Comparison of ENCODE assay signal across 9 mouse cellular contexts in genomic region chr14:99044096-99044495, GRCm38 (mm10). TPM values are rescaled to one million over a fixed set of nuclear protein-coding genes. Genes with fewer than 3 reads are reported as not detected.
DNase-seq lines count a peak whose midpoint lies in the region; ATAC-seq and TF ChIP-seq lines count a peak whose summit lies in the region.
"Had no signal": no experiment of that assay in that cellular context is flagged by ENCODE, and none has a peak within 500 bp of the region (broad histone marks: within the 10 kb centered on the region; RNA-seq: fewer than 3 reads in every experiment).

No protein-coding gene starts in this region.

- H3K9ac ChIP-seq in lung, embryonic 14.5 days, result peak overlapping the region; percentile 34
- H3K9ac ChIP-seq in limb, embryonic 11.5 days (ENCODE audit: low read length), result no peak overlapping the region; the same call in 1 of the 2 replicates
- 0 out of 2 replicates have a peak overlapping the region, but pooled peaks have one; percentile 29 for H3K9ac ChIP-seq in neural tube, embryonic 14.5 days (replicated peaks; ENCODE audit: low read depth, low read length)

- no peak overlapping the region for H3K27ac ChIP-seq in lung, embryonic 14.5 days (ENCODE audit: low read depth)
- peak overlapping the region; percentile 96 for H3K27ac ChIP-seq in forebrain, embryonic 10.5 days
- H3K27ac ChIP-seq in limb, embryonic 11.5 days (replicated peaks; ENCODE audit: low read depth, low read length), result no peak overlapping the region
- no peak overlapping the region for H3K27ac ChIP-seq in neural tube, embryonic 14.5 days (ENCODE audit: low read depth, low read length)

- peaks cover 11% of the 10 kb centered on the region; the same call in 1 of the 2 replicates for H3K4me1 ChIP-seq in lung, embryonic 14.5 days (ENCODE audit: insufficient read depth)
- H3K4me1 ChIP-seq in lung, adult 2 months (ENCODE audit: control insufficient read depth, insufficient read depth, low read length), result peaks cover 3% of the 10 kb centered on the region; the same call in 1 of the 2 replicates
- H3K4me1 ChIP-seq in forebrain, embryonic 10.5 days, result peaks cover 35% of the 10 kb centered on the region
- H3K4me1 ChIP-seq in limb, embryonic 11.5 days (ENCODE audit: control insufficient read depth, insufficient read depth, low read length), result peaks cover 9% of the 10 kb centered on the region
- H3K4me1 ChIP-seq in neural tube, embryonic 14.5 days (ENCODE audit: control insufficient read depth, insufficient read depth, low read length), result peaks cover 14% of the 10 kb centered on the region

- no peak for TF ChIP-seq POLR2A in lung, adult 2 months (IDR thresholded peaks at IDR 0.05; ENCODE audit: borderline replicate concordance, extremely low read depth, low read depth, low read length)

- H3K4me2 ChIP-seq in lung, embryonic 14.5 days, result peak overlapping the region; percentile 73
- peak overlapping the region; percentile 47 for H3K4me2 ChIP-seq in limb, embryonic 11.5 days (ENCODE audit: low read depth, severe bottlenecking)
- H3K4me2 ChIP-seq in neural tube, embryonic 14.5 days (ENCODE audit: low read depth, low read length), result peak overlapping the region; percentile 67

- H3K36me3 ChIP-seq in lung, embryonic 14.5 days (ENCODE audit: insufficient read depth), result peaks cover 6% of the 10 kb centered on the region; the same call in 1 of the 2 replicates
- peaks cover 25% of the 10 kb centered on the region for H3K36me3 ChIP-seq in forebrain, embryonic 10.5 days (replicated peaks)
- H3K36me3 ChIP-seq in limb, embryonic 11.5 days (ENCODE audit: control insufficient read depth, insufficient read depth, low read length), result no peaks in the 10 kb centered on the region
- H3K36me3 ChIP-seq in neural tube, embryonic 14.5 days (ENCODE audit: control insufficient read depth, insufficient read depth, low read length), result no peaks in the 10 kb centered on the region; the same call in 1 of the 2 replicates

- H3K27me3 ChIP-seq in lung, embryonic 14.5 days (ENCODE audit: insufficient read depth, low read length), result no peaks in the 10 kb centered on the region
- no peaks in the 10 kb centered on the region for H3K27me3 ChIP-seq in forebrain, embryonic 10.5 days (ENCODE audit: poor library complexity, severe bottlenecking)
- H3K27me3 ChIP-seq in limb, embryonic 11.5 days (ENCODE audit: control insufficient read depth, insufficient read depth, low read length), result no peaks in the 10 kb centered on the region
- no peaks in the 10 kb centered on the region for H3K27me3 ChIP-seq in neural tube, embryonic 14.5 days (ENCODE audit: control insufficient read depth, insufficient read depth, low read length)

- no peak for DNase-seq in lung, embryonic 14.5 days
- no peak for DNase-seq in lung, adult 2 months
- DNase-seq in forebrain, embryonic 10.5 days (ENCODE audit: extremely low spot score, low spot score), result no peak
- no peak for DNase-seq in limb, embryonic 11.5 days (ENCODE audit: low spot score)
- DNase-seq in left cerebral cortex, postnatal 10 days (ENCODE audit: extremely low spot score in 1 of 2, low spot score in 2 of 2), result no peak
- DNase-seq in left cerebral cortex, adult 11 months (ENCODE audit: low spot score), result no peak
- DNase-seq in urinary bladder, postnatal 36 days (ENCODE audit: low spot score in 2 of 2), result no peak

- no peaks in the 10 kb centered on the region for H3K9me3 ChIP-seq in lung, embryonic 14.5 days (ENCODE audit: low read depth, low read length)
- no peaks in the 10 kb centered on the region for H3K9me3 ChIP-seq in forebrain, embryonic 10.5 days
- H3K9me3 ChIP-seq in limb, embryonic 11.5 days (ENCODE audit: control insufficient read depth, low read length), result no peaks in the 10 kb centered on the region
- H3K9me3 ChIP-seq in neural tube, embryonic 14.5 days (ENCODE audit: control insufficient read depth, low read length), result no peaks in the 10 kb centered on the region

- ATAC-seq in lung, embryonic 14.5 days (ENCODE audit: insufficient read depth), result no peak
- ATAC-seq in limb, embryonic 11.5 days (ENCODE audit: insufficient number of reproducible peaks, low FRiP score, low TSS enrichment, low read depth), result no peak
- no peak for ATAC-seq in neural tube, embryonic 14.5 days (ENCODE audit: low read depth)
- ATAC-seq: activated CD4-positive, CD25-positive, alpha-beta regulatory T cell, adult 4 months had no signal

- intact Hi-C loops in left cerebral cortex, postnatal 10 days (cut with DNase I), result no loop called here

- TF ChIP-seq CTCF in lung, embryonic 14.5 days (IDR thresholded peaks at IDR 0.05; ENCODE audit: low read depth), result no peak
- no peak for TF ChIP-seq CTCF in lung, adult 2 months (IDR thresholded peaks at IDR 0.05; ENCODE audit: insufficient read depth, low read length)

- WGBS in lung, embryonic 14.5 days, result 45% methylated on average over 10 of the region's 10 CpGs
- WGBS in lung, adult 2 months, result 47% methylated on average over 10 of the region's 10 CpGs
- 42% methylated on average over 10 of the region's 10 CpGs for WGBS in forebrain, embryonic 10.5 days
- WGBS in limb, embryonic 11.5 days, result 44% methylated on average over 10 of the region's 10 CpGs
- WGBS in neural tube, embryonic 14.5 days, result 19% methylated on average over 10 of the region's 10 CpGs

- H3K4me3 ChIP-seq in lung, embryonic 14.5 days (ENCODE audit: low read depth, low read length), result peak overlapping the region; percentile 97
- no peak overlapping the region for H3K4me3 ChIP-seq in lung, adult 2 months (replicated peaks; ENCODE audit: extremely low read depth, low read depth, low read length)
- H3K4me3 ChIP-seq in forebrain, embryonic 10.5 days, result peak overlapping the region; percentile 93
- H3K4me3 ChIP-seq in limb, embryonic 11.5 days (ENCODE audit: low read depth, low read length), result 0 out of 2 replicates have a peak overlapping the region, but pooled peaks have one; percentile 97
- no peak overlapping the region; the same call in 1 of the 2 replicates for H3K4me3 ChIP-seq in neural tube, embryonic 14.5 days (ENCODE audit: low read depth, low read length)

RNA-seq across cellular contexts. Expression of gene Mzt1, which starts 1.8 kb away (rescaled TPM):
- 68.9 and 71.4 TPM in 2 replicates for polyA plus RNA-seq in lung, embryonic 14.5 days (2014; fragmentation: Nextera tagmentation; extraction: Ambion mirVana)
- 5.4 and 12.3 TPM in 2 replicates for polyA plus RNA-seq in lung, adult 2 months (2012; rRNA removed)
- 96.5 and 109 TPM in 2 replicates for polyA plus RNA-seq in forebrain, embryonic 10.5 days (2016; fragmentation: Nextera tagmentation; extraction: Ambion mirVana)
- 104 and 109 TPM in 2 replicates for polyA plus RNA-seq in limb, embryonic 11.5 days (2014; fragmentation: Nextera tagmentation; extraction: Ambion mirVana)
- polyA plus RNA-seq in neural tube, embryonic 14.5 days (2014; fragmentation: Nextera tagmentation; extraction: Ambion mirVana), result 105 and 110 TPM in 2 replicates
- total RNA-seq in left cerebral cortex, postnatal 10 days (2021), result 10 to 100 TPM; 43.0 to 43.1 TPM

RNA-seq across cellular contexts. Expression of gene Bora, which starts 1.9 kb away (rescaled TPM):
- polyA plus RNA-seq in lung, embryonic 14.5 days (2014; fragmentation: Nextera tagmentation; extraction: Ambion mirVana), result 79.1 and 93.3 TPM in 2 replicates
- polyA plus RNA-seq in lung, adult 2 months (2012; rRNA removed), result 0.49 and 1.3 TPM in 2 replicates
- polyA plus RNA-seq in forebrain, embryonic 10.5 days (2016; fragmentation: Nextera tagmentation; extraction: Ambion mirVana), result 93.2 and 95.5 TPM in 2 replicates
- polyA plus RNA-seq in limb, embryonic 11.5 days (2014; fragmentation: Nextera tagmentation; extraction: Ambion mirVana), result 94.8 and 103 TPM in 2 replicates
- 10.6 and 14.3 TPM in 2 replicates for polyA plus RNA-seq in neural tube, embryonic 14.5 days (2014; fragmentation: Nextera tagmentation; extraction: Ambion mirVana)
- 1 to 10 TPM; 3.2 to 3.9 TPM for total RNA-seq in left cerebral cortex, postnatal 10 days (2021)

RNA-seq across cellular contexts. Expression of gene Rpl36a-ps1, which starts 50.0 kb away (rescaled TPM):
- polyA plus RNA-seq in lung, embryonic 14.5 days (2014; fragmentation: Nextera tagmentation; extraction: Ambion mirVana), result 2.0 and 2.1 TPM in 2 replicates
- polyA plus RNA-seq in lung, adult 2 months (2012; rRNA removed), result not detected in 2 replicates
- 1.2 and 2.3 TPM in 2 replicates for polyA plus RNA-seq in forebrain, embryonic 10.5 days (2016; fragmentation: Nextera tagmentation; extraction: Ambion mirVana)
- polyA plus RNA-seq in limb, embryonic 11.5 days (2014; fragmentation: Nextera tagmentation; extraction: Ambion mirVana), result 1.6 and 1.8 TPM in 2 replicates
- polyA plus RNA-seq in neural tube, embryonic 14.5 days (2014; fragmentation: Nextera tagmentation; extraction: Ambion mirVana), result 1.2 and 1.5 TPM in 2 replicates
- total RNA-seq in left cerebral cortex, postnatal 10 days (2021), result 1 to 10 TPM in 1 of 2 experiments, under 1 TPM in 1; 0.99 to 2.2 TPM

RNA-seq across cellular contexts. Expression of gene Pibf1, which starts 55.1 kb away (rescaled TPM):
- 17.6 and 18.9 TPM in 2 replicates for polyA plus RNA-seq in lung, embryonic 14.5 days (2014; fragmentation: Nextera tagmentation; extraction: Ambion mirVana)
- 1.9 and 2.7 TPM in 2 replicates for polyA plus RNA-seq in lung, adult 2 months (2012; rRNA removed)
- 20.3 and 22.1 TPM in 2 replicates for polyA plus RNA-seq in forebrain, embryonic 10.5 days (2016; fragmentation: Nextera tagmentation; extraction: Ambion mirVana)
- 24.8 and 29.9 TPM in 2 replicates for polyA plus RNA-seq in limb, embryonic 11.5 days (2014; fragmentation: Nextera tagmentation; extraction: Ambion mirVana)
- polyA plus RNA-seq in neural tube, embryonic 14.5 days (2014; fragmentation: Nextera tagmentation; extraction: Ambion mirVana), result 19.3 and 22.1 TPM in 2 replicates
- 10 to 100 TPM; 11.8 to 13.3 TPM for total RNA-seq in left cerebral cortex, postnatal 10 days (2021)

RNA-seq across cellular contexts. Expression of gene Dis3, which starts 55.5 kb away (rescaled TPM):
- polyA plus RNA-seq in lung, embryonic 14.5 days (2014; fragmentation: Nextera tagmentation; extraction: Ambion mirVana), result 43.7 and 45.7 TPM in 2 replicates
- polyA plus RNA-seq in lung, adult 2 months (2012; rRNA removed), result 4.1 and 4.4 TPM in 2 replicates
- polyA plus RNA-seq in forebrain, embryonic 10.5 days (2016; fragmentation: Nextera tagmentation; extraction: Ambion mirVana), result 44.0 TPM in 2 replicates
- polyA plus RNA-seq in limb, embryonic 11.5 days (2014; fragmentation: Nextera tagmentation; extraction: Ambion mirVana), result 50.4 and 56.5 TPM in 2 replicates
- polyA plus RNA-seq in neural tube, embryonic 14.5 days (2014; fragmentation: Nextera tagmentation; extraction: Ambion mirVana), result 27.4 and 30.1 TPM in 2 replicates
- 10 to 100 TPM; 21.1 to 27.0 TPM for total RNA-seq in left cerebral cortex, postnatal 10 days (2021)

Comparison
In these comparisons a context has a peak if more than half of its experiments do, and no peak if none do; other contexts are left out.
1. H3K4me3 ChIP-seq: peak in lung, embryonic 14.5 days (single experiment), forebrain, embryonic 10.5 days (single experiment) and limb, embryonic 11.5 days (single experiment); none in lung, adult 2 months (single experiment) and neural tube, embryonic 14.5 days (single experiment).
2. Peak in every context shown above with its lines, with median percentiles within 50 percentile points of each other: H3K4me2 ChIP-seq.